Mouse (Mus musculus) mouse trophoblast stem cell (cell line): Measurements from ENCODE around the gene Tbc1d1.

ENCODE experiments used
- in situ Hi-C, 2 experiments: fragments of 300-500 bp; cut with MseI, MboI; formaldehyde crosslinking; loops; 2 replicates in 1 of 2; 3 replicates in 1 of 2; pipeline ENCODE4 v1.15.1; 2025

The Tbc1d1 gene

GRCm38 (mm10) chr5:64382451-64383057 lies 226.4 kb downstream of the Tbc1d1 start:
- in situ Hi-C loops: loop anchor here (10.0 kb wide), 3 partner anchors 422 to 482 kb away; partner anchors contain the start of gene Klf3 (in 1 of the 2)

- in situ Hi-C loops: loop anchor here (10.0 kb wide), 3 partner anchors 422 to 482 kb away; partner anchors contain the start of gene Klf3 (in 1 of the 2)
Observed at GRCm38 (mm10) chr5:64383215-64383614, 227.1 kb downstream of the Tbc1d1 start.

- in situ Hi-C loops: loop anchor here (10.0 kb wide), 3 partner anchors 420 to 480 kb away; partner anchors contain the start of gene Klf3 (in 1 of the 2)
Observed at GRCm38 (mm10) chr5:64384546-64384945, 228.4 kb downstream of the Tbc1d1 start.

GRCm38 (mm10) chr5:64386996-64387395 lies 230.9 kb downstream of the Tbc1d1 start:
- in situ Hi-C loops: loop anchor here (10.0 kb wide), 3 partner anchors 418 to 478 kb away; partner anchors contain the start of gene Klf3 (in 1 of the 2)

- in situ Hi-C loops: loop anchor here (10.0 kb wide), 3 partner anchors 415 to 475 kb away; partner anchors contain the start of gene Klf3 (in 1 of the 2)
Observed at GRCm38 (mm10) chr5:64389202-64389929, 233.3 kb downstream of the Tbc1d1 start.

- in situ Hi-C loops: no loop called here
Observed at GRCm38 (mm10) chr5:64391346-64391745, 235.2 kb downstream of the Tbc1d1 start.

- in situ Hi-C loops: no loop called here
Observed at GRCm38 (mm10) chr5:64392426-64393020, 236.4 kb downstream of the Tbc1d1 start.

- in situ Hi-C loops: no loop called here
Observed at GRCm38 (mm10) chr5:64393530-64393929, 237.4 kb downstream of the Tbc1d1 start.

- in situ Hi-C loops: no loop called here
Observed at GRCm38 (mm10) chr5:64398155-64398554, 242.1 kb downstream of the Tbc1d1 start.

GRCm38 (mm10) chr5:64400742-64401141 lies 244.6 kb downstream of the Tbc1d1 start:
- in situ Hi-C loops: no loop called here
